Mouse (Mus musculus) myocyte (in vitro differentiated cells): ENCODE measurements around the gene Dqx1.

ENCODE experiments used
- CEBPB ChIP-seq: IDR thresholded peaks from 2 replicates; pipeline ENCODE4 v1.6.1; 2011; ENCODE audit warnings: mild to moderate bottlenecking, moderate library complexity; ENCODE audit not compliant: poor library complexity, insufficient read depth, severe bottlenecking
- E2F4 ChIP-seq: IDR thresholded peaks from one replicate; pipeline ENCODE4 v1.6.1; 2011; ENCODE audit warnings: mild to moderate bottlenecking, control low read depth, moderate library complexity; ENCODE audit not compliant: insufficient read depth
- POLR2A ChIP-seq: IDR thresholded peaks from one replicate; pipeline ENCODE4 v1.6.1; 2011; ENCODE audit warnings: low read depth, mild to moderate bottlenecking, control low read depth, moderate library complexity; ENCODE audit not compliant: insufficient read length
- POLR2AphosphoS2 ChIP-seq: IDR thresholded peaks from one replicate; pipeline ENCODE4 v1.6.1; 2011; ENCODE audit warnings: low read depth, control low read depth; ENCODE audit not compliant: insufficient read length
- USF1 ChIP-seq: IDR thresholded peaks from one replicate; pipeline ENCODE4 v1.6.1; 2011; ENCODE audit warnings: low read depth, mild to moderate bottlenecking, control low read depth, moderate library complexity

DNA sequence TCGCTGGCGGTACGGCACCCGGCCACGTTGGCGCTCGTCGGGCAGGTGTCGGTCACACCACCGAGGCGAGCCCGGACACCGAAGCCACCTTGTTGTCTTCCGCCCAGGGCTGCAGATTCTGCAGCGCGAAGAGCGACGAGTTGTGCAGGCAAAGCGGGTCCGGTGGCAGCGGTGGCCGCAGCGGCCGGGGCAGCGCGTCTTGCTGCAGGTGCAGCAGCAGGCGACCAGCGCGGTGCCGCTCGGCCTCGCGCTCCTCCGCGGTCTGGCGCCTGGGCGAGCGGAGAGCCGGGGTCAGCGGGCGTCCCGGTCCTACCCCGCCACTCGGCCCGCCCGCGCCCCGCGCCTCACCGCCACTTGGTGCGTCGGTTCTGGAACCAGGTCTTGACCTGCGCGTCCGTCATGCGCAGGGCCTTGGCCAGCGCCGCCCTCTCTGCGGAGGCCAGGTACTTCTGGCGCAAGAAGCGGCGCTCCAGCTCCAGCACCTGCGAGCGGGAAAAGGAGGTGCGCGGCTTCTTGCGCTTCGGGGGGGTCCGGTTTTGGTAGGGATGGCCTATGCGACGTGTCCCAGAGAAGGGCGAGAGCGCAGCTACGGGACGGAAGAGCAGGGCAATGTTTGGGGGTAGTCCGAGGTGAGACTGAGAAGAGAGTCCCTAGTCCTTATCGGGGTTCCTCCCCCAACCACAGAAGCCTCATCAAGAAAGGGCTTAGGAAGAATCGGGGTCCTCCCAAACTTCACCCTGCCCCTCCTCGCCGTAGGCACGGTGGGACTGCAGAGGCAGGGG, 11.3 kb downstream of the Dqx1 start:
- TF ChIP-seq POLR2AphosphoS2 = no peak
- no peak for TF ChIP-seq POLR2A
- TF ChIP-seq USF1 = no peak
- TF ChIP-seq E2F4 = no peak
- TF ChIP-seq CEBPB = no peak
